Mouse (Mus musculus) thymus, adult 2 months (tissue): ENCODE measurements at regions not wholly inside any gene's neighbourhood (a gene's known extent, or its start where the extent isn't known, plus 50 kb on each side); places are given as distances from the start of the nearest gene placed in this dataset.

Experiments
- DNase-seq: peaks from one replicate; pipeline ENCODE4 v3.0.0; 2021
- H3K27ac ChIP-seq: fragments of 200-500 bp; 2 replicates; pipeline ENCODE4 v1.5.1; 2012; ENCODE audit warnings: low read length, control low read depth; ENCODE audit not compliant: control insufficient read depth, insufficient read depth
- H3K27me3 ChIP-seq: fragments of 200-500 bp; 2 replicates; pipeline ENCODE4 v1.6.1; 2012; ENCODE audit warnings: mild to moderate bottlenecking, low read length, moderate library complexity, mixed read lengths; ENCODE audit not compliant: control insufficient read depth, insufficient read depth
- H3K36me3 ChIP-seq: fragments of 200-500 bp; 2 replicates; pipeline ENCODE4 v1.6.1; 2012; ENCODE audit warnings: mild to moderate bottlenecking, low read length, moderate library complexity; ENCODE audit not compliant: control insufficient read depth, insufficient read depth
- H3K4me1 ChIP-seq: fragments of 200-500 bp; replicated peaks from 2 replicates; pipeline ENCODE4 v1.6.1; 2012; ENCODE audit warnings: low read length; ENCODE audit not compliant: control insufficient read depth, insufficient read depth
- H3K4me3 ChIP-seq: fragments of 200-500 bp; 2 replicates; pipeline ENCODE4 v1.5.1; 2012; ENCODE audit warnings: mild to moderate bottlenecking, low read length, control low read depth, moderate library complexity; ENCODE audit not compliant: control insufficient read depth, insufficient read depth
- CTCF ChIP-seq: fragments of 200-500 bp; IDR thresholded peaks from 2 replicates; pipeline ENCODE4 v1.5.1; 2012; ENCODE audit warnings: mild to moderate bottlenecking, control low read depth, low read length, moderate library complexity, borderline replicate concordance; ENCODE audit not compliant: control insufficient read depth, poor library complexity, insufficient read depth; ENCODE audit errors: extremely low read depth
- POLR2A ChIP-seq: fragments of 200-500 bp; IDR thresholded peaks from 2 replicates; pipeline ENCODE4 v1.6.1; 2012; ENCODE audit warnings: mild to moderate bottlenecking, low read length, control low read depth, moderate library complexity; ENCODE audit not compliant: control insufficient read depth, poor library complexity, insufficient read depth; ENCODE audit errors: extremely low read depth
- WGBS: fragments of 180-500 bp; shearing (Covaris S2); methylation state at CpG from one replicate; pipeline ENCODE4 v1.1.7; 2018; 5-methylcytosine and 5-hydroxymethylcytosine counted together

DNA sequence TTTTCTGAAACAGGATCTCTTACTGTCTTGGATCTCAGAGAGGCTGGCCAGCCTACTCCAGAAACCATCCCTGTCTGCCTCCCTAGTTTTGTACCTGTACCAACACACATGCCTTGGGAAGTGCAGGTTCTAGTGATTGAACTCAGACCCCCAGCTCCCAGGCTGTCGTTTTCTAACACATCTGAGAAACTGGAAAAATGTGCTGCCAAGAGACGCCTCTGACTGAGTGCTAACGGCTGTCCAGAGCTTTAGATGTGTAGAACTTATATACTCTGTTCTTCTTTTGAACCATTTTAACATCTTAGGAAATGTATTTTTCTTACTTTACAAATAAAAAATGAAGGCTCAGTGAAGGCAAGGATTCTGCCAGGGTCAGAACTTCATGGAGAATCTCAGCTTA, 85.8 kb upstream of the Usp47 start:
- DNase-seq: no peak
- H3K4me3 ChIP-seq: no peak overlapping the region
- no peak overlapping the region for H3K27ac ChIP-seq
- TF ChIP-seq CTCF (no peak), POLR2A (no peak)
- no peaks in the 10 kb centered on the region for H3K27me3 ChIP-seq
- 88% methylated on average over 3 of the region's 3 CpGs for WGBS
- no peaks in the 10 kb centered on the region for H3K4me1 ChIP-seq
- H3K36me3 ChIP-seq: no peaks in the 10 kb centered on the region

DNA sequence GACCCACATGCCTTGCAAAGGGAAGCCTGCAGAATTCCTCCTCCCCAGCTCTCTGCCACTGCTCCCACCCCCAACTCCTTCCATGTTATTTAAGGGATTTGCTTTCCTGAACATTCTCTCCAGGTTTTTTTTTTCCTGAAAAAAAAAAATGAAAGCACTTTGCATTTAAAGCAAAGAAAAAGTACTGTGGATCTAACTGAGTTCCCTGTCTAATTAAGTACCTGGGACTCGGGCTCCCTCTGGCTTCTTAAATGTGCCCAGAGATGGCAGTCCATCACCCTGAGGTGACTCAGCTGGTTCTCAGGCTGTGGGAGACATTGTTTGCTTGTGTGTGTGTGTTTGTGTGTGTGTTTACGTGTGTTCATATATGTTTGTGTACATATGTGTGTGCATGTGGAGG, 86.2 kb upstream of the Usp47 start:
- Histone ChIP-seq H3K36me3 (no peaks in the 10 kb centered on the region), H3K27me3 (no peaks in the 10 kb centered on the region), H3K27ac (no peak overlapping the region), H3K4me3 (no peak overlapping the region), H3K4me1 (no peaks in the 10 kb centered on the region)
- no peak for TF ChIP-seq POLR2A
- no peak for TF ChIP-seq CTCF
- no peak for DNase-seq
- WGBS: 93% methylated on average over 2 of the region's 2 CpGs

DNA sequence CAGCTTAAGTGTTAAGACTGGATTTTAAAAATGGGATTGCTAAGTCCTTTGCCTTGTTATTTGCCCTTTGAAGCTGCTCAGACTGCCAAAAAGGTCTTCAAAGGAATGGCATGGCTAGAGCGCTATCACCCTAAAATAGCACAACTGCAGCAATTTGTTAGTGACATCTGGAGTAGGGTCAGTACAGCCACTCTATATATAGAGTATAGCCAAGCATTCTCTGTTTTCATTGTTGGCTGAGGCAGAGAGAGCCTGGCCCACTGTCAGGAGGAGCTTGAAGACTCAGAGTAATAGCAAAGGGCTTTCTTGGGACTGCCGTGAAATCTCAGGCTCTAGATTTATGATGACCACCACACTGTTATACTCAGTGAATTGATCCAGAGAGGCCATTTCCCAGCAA, 90.6 kb upstream of the Usp47 start:
- Histone ChIP-seq H3K4me3 (no peak overlapping the region), H3K27ac (no peak overlapping the region), H3K4me1 (no peaks in the 10 kb centered on the region), H3K36me3 (no peaks in the 10 kb centered on the region), H3K27me3 (no peaks in the 10 kb centered on the region)
- TF ChIP-seq CTCF: no peak
- no peak for TF ChIP-seq POLR2A
- 94% methylated on average over 2 of the region's 2 CpGs for WGBS
- DNase-seq: no peak

DNA sequence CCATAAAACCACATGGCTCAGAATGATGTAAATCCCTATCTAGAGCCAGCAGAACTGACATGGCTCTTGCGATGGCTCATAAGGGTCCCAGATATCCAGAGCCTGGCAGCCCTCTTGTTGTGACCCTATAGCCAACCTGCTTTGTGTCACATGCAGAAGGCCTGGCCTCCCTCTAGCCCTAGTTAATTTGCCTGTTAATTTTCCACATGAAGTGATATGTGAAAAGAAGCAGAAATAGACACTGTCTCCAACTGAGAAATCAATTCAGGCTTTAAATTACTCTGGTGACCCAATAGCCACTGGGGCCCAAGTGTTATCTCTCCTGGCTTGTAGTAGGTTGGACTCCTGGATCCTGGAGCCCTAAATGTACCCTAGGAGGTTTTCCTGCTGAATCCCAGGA, 103.3 kb upstream of the Usp47 start:
- no peak for TF ChIP-seq CTCF
- no peak for TF ChIP-seq POLR2A
- Histone ChIP-seq H3K27ac (no peak overlapping the region), H3K4me3 (no peak overlapping the region), H3K27me3 (no peaks in the 10 kb centered on the region), H3K4me1 (no peaks in the 10 kb centered on the region), H3K36me3 (no peaks in the 10 kb centered on the region)
- 90% methylated on average over 1 of the region's 1 CpGs for WGBS
- no peak for DNase-seq

DNA sequence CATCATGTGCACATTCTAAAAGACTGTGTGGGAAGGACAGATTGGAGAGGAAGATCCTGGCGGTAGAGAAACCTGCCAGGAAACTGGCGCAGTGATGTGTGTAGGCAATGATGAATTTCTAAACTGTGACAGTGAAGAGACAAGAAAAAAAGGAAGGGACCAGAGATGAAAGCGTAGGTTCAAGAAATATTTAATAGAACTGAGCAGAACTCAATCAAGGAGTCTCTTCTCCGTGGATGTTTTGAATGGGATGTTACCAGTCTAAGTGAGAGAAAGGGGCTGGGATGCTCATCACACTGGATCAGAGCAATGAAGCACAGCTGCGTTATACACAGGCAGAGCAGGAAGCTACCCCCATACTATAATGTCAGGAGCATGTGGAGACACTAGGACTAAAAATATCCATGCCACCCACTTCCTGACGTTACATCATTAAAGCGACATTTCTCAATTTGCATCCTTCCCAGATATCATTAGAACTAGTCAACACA, 119.5 kb upstream of the Usp47 start:
- H3K4me1 ChIP-seq: no peaks in the 10 kb centered on the region
- H3K27me3 ChIP-seq: no peaks in the 10 kb centered on the region
- no peak overlapping the region for H3K4me3 ChIP-seq
- DNase-seq: no peak
- TF ChIP-seq POLR2A: no peak
- no peak for TF ChIP-seq CTCF
- WGBS: 79% methylated on average over 7 of the region's 7 CpGs
- no peak overlapping the region for H3K27ac ChIP-seq
- no peaks in the 10 kb centered on the region for H3K36me3 ChIP-seq

DNA sequence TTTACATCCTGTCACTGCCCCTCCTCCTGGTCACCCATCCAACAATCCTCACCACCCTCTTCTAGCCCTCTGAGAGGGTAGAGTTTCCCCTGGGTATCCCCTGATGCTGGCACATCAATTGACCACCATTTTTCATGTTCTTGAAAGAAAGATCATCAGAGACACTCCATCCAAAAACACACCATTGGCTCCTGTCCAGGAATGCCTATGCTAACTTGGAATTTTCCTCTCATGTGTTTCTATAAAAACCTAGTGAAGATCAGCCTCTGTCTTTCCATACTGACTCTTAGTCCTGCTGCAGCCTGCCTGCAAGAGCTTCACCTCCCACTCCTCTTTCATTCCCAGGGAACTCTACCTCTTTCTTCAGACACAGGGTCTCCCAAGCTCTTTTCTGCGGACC, 117.2 kb upstream of the Galnt18 start:
- Histone ChIP-seq H3K27me3 (no peaks in the 10 kb centered on the region), H3K4me1 (no peaks in the 10 kb centered on the region), H3K36me3 (no peaks in the 10 kb centered on the region), H3K27ac (no peak overlapping the region), H3K4me3 (no peak overlapping the region)
- 87% methylated on average over 1 of the region's 1 CpGs for WGBS
- TF ChIP-seq POLR2A (no peak), CTCF (no peak)
- no peak for DNase-seq

DNA sequence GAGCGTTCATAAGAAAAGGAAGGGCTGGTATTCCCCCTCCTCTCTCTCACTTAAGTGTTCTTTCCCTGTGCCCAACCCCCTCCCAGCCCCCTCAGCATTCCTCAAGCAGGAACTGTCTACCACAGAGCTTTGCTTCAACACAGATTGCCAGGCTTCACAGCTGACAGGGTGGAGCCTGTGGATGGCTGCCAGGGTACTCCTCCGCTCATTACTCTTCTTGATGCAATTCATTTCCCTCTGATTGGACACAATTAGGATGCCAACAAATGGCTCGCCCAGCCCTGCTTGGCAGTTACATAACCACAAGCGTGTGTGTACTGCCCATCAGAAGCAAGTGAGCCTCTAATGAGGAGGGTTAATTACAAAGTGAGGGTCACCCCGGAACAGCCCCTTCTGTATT, 116.5 kb upstream of the Galnt18 start:
- H3K27me3 ChIP-seq: no peaks in the 10 kb centered on the region
- no peak overlapping the region for H3K27ac ChIP-seq
- H3K4me3 ChIP-seq: no peak overlapping the region
- TF ChIP-seq CTCF: no peak
- no peak for TF ChIP-seq POLR2A
- no peaks in the 10 kb centered on the region for H3K36me3 ChIP-seq
- no peak for DNase-seq
- no peaks in the 10 kb centered on the region for H3K4me1 ChIP-seq
- 81% methylated on average over 5 of the region's 5 CpGs for WGBS
